Mouse (Mus musculus): Measurements from ENCODE around the gene Nfe2l2.
"Not testable (repeated sequence)": the region's sequence is repeated elsewhere in the genome, so short reads cannot be mapped to it uniquely, and the experiment has no call there.

Gene Nfe2l2

DNA sequence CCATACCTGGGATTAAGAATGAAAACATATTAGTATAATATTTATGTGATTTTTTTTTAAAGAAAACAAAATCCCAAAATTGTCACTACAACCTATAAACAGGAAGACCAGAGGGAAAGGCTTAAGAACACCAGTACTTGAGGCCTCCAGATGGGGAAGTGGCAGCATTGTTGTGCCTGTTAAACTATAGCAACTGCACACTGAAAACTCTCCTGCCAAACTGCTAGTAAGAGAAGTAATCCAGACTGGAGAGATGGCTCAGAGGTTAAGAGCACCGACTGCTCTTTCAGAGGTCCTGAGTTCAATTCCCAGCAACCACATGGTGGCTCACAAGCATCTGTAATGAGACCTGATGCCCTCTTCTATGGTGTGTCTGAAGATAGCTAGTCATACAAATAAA, 54.0 kb downstream of the Nfe2l2 start:
- no peak for DNase-seq (ENCODE audit: low read depth, low spot score)

DNA sequence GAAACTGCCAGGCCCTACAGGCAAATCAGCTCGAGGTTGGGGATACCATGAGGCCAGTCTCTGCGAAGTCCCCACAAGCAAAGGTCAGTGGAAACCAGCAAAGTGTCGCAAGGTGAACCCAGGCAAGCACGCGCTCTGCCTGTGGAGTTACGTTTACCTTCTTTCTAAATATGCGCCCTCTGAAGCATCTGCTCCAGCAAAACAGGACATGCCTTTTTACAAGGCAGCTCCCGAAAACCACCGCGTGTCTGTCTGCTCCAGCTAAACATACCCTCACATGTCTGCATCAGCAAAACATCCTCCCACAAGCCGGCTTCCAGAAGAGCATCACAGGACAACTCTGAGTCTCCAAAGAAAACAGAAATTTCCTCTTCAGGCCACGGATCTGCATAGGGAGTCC, 59.2 kb downstream of the Nfe2l2 start:
- DNase-seq (ENCODE audit: low read depth, low spot score): no peak

DNA sequence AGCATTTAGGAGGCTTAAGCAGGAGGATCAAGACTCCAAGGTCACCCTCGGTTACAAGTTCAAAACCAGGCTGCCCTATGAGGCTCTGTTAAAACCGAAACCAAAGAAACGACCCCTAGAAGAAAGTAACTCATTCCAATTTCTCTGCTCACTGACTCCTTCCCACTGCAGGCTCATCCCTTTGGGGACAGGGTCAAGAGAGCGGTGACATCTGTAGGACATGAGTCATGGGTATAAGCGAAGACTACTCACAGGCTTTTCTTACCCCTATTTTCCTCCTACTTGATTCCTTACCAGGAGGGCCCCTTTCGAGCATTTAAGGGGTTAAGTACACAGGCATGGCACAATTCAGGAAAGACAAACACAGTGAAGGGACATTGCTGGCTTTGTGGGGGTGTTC, 60.5 kb downstream of the Nfe2l2 start:
- no peak for DNase-seq (ENCODE audit: low read depth, low spot score)

DNA sequence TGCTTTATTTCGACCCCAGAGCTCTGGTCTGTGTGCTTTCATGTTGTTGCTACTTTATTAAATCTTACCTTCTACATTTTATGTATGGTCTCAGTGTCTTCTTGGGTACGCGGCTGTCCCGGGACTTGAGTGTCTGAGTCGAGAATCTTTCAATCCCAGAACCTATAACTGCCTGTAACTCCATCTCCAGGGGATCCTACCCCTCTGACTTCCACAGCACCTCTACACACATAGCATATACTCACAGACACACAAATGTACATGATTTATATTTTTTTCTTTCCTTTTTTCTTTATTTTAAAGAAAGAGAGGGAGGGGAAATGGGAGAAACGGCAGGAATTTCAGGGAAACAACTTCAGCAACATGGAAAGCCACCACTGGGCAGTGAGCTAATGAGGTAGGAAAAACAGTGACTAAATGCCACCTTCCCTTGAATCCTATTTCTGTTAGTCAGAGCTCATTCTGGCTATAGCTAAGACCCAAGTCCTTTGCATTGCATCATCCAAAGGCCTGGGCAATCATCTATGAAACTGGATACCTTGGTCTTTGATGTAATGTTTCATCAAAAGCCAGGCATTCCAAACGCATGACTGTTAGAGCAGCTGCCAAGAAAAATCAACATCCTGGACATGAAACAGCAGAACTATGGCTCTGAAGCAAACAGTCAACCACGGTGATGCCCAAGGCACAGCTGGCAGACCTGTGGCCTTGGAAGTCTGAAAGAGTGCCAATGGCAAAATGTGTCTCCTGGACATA, 61.5 kb downstream of the Nfe2l2 start:
- DNase-seq (ENCODE audit: low read depth, low spot score): no peak

DNA sequence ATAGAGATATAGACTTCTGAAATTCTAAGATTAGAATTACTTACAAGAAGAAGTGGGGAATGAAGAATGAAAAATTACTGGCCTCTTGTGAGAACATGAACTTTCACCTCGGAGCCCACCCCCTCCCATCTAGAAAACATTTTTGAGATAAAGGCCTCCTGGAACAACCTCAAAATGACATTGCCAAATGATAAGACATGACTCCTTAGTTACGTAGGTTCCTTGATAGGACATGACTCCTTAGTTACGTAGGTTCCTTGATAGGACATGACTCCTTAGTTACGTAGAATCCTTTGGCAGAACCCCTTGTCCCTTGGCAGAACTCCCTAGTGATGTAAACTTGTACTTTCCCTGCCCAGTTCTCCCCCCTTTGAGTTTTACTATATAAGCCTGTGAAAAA, 62.1 kb downstream of the Nfe2l2 start:
- not testable (repeated sequence) for DNase-seq (ENCODE audit: low read depth, low spot score)

DNA sequence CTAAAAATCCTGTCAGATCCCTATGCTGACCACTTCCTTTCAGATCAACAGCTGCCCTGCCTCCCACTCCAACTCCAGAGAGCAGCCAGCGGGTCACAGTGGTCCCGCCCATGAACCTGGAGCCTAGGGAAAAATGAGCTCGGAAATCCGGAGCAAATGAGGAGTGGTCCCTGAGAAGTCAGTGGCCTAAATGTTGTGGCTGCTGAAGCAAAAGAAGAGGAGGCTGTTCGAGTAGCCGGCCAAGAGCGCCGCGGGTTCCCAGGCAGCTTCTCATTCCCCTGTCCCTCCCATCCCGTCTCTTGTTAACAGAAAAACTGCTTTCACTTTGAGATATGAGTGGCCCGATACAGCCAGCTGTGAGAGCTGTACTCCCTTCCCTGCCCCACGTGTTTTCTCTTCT, 64.9 kb downstream of the Nfe2l2 start:
- not testable (repeated sequence) for DNase-seq (ENCODE audit: low read depth, low spot score)

DNA sequence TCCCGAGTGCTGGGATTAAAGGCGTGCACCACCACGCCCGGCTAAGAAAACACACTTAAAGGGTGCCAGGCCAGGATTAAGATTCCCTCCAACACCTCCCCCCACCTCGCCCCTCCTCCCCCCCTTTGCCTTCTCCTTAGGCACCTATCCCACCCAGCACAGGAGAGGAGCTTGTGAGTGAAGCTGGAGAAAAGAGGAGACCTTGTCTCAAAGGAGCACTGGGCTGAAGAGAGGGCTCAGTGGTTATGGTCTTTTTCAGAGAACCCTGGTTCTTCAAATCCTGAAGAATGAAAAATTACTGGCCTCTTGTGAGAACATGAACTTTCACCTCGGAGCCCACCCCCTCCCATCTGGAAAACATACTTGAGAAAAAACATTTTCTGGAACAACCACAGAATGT, 66.6 kb downstream of the Nfe2l2 start:
- DNase-seq (ENCODE audit: low read depth, low spot score): not testable (repeated sequence)

DNA sequence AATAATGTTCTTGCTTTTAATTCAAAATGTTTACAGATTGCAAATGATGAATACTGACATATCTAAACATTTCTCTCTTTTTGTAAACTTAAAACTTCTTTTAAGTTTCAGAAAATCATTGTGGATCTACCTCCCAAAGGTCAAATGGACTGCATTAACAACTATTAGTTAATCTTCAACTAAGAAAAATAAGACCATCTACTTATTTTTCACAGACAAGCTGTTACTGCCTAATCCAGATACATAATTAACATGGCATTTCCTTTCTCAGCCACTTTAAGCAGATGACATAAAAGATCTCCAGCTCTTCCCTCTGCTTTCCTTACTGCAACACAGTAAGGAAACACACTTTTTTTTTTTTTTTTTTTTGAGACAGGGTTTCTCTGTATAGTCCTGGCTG, 67.1 kb downstream of the Nfe2l2 start:
- no peak for DNase-seq (ENCODE audit: low read depth, low spot score)

DNA sequence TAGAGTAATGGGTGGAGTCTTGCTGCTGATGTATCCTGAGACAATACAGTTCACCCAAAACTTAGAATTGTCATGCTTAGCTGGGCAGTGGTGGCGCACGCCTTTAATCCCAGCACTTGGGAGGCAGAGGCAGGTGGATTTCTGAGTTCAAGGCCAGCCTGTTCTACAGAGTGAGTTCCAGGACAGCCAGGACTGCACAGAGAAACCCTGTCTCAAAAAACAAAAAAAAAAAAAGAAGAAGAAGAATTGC, 67.5 kb downstream of the Nfe2l2 start:
- DNase-seq (ENCODE audit: low read depth, low spot score): not testable (repeated sequence)

DNA sequence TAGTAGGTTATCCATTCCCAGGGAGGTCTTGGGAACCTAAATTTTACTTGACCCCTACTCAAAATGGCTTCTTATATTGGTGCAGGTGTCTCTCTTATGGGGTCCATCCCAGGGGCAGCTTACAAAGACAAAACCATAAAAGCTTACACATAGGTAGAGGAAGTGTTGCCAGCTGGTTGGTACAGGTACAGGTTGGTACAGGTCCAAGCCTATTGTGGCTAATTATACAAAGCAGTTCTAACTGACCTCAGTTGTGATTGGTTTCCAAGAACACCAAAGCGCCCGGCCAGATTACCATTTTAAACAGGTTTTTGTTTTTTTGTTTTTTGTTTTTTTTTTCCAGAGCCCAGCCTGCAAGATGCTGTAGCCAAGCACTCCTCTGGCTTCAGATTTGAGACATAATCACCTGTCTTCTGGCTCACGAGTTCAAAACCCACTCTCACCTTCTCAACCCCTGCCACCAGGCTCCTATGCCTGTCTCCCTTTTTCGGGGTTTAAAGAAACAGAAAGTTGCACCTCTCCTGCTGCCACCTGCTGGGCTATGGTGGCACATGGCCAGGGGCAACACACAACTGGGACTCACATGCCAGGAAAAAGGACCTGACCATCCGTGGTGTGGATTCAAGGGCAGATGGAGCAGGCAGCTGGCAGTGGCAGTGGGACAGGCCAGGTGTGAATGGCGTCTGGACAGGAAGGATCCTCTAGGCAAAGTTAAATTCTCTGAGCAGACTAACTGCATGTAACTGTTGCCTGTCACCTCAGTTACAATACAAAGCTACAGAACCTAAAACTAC, 68.0 kb downstream of the Nfe2l2 start:
- DNase-seq (ENCODE audit: low read depth, low spot score): no peak

DNA sequence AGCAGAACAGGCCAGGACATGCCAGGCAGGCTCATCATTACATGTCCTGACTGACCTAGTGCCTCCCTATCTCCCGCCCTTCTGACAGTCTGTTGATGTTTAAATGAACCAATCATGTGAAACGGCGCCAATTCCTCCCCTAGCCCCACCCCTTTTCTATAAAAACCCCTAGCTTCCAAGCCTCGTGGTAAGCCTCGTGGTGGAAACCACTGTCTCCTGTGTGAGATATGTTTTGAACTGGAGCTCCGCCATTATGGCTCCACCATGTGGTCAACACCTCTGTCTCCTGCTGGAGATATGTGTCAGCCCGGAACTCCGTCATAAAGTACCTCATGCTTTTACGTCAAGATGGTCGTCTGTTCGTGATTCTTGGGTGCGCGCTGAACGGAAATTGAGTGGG, 70.0 kb downstream of the Nfe2l2 start:
- DNase-seq (ENCODE audit: low read depth, low spot score): not testable (repeated sequence)

DNA sequence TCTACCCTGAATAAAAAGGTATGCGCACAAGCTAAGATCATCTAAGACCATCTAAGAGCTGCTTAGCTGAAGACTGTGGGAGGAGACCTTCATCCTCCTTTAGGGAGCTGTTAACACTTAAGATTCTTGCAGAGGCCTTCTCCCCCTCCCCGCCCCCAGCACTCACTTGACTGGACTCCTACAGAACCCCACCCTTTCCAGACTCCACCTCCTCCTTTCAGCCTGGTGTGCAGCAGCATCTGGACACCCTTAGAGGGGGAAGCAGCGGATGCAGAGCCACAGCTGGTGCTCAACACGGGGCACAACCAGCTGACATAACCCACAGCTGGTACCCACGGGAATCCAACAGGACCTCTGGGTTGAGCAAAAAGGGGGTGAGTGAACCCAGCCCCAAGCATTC, 70.7 kb downstream of the Nfe2l2 start:
- no peak for DNase-seq (ENCODE audit: low read depth, low spot score)

DNA sequence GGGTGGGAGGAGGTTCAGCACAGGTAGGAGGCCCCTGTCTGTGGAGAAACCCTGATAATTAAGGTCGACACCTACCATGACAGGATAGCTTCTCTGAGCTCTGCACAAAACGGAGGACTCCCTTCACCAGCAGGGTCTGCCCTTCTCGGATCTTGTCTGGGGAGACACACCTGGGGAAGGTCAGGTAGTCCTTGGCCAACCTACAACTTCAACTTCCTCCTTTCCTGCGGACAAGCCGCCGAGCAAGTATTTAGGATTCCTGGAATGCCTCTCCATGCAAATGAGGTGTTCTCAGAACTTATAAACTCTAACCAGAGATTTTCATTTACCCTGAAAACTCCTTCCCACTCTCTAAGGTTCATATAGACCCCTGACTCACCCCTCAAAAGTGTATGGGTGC, 71.1 kb downstream of the Nfe2l2 start:
- DNase-seq (ENCODE audit: low read depth, low spot score): no peak

DNA sequence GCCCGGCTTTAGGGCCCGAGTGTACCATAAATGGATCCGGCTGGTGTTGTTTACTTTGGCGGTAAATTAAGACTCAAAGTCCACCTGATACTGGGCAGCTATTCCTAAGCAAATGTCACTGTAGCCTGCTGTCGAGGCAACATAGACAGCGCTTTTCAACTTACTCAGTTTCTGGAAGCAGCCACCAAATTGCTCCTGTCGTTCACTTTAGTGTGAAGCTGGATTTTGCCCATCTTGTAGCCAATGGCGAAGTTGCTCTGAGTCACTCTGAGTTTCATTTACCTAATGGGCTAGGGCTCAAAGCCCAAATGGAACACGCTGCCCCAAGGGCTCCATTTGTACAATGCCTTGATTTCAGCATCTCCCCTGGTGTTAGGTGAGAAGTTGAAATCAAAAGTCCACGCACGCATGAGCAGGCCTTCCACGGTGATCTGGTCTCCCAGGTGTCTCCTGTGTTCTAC, 71.7 kb downstream of the Nfe2l2 start:
- no peak for DNase-seq (ENCODE audit: low read depth, low spot score)

DNA sequence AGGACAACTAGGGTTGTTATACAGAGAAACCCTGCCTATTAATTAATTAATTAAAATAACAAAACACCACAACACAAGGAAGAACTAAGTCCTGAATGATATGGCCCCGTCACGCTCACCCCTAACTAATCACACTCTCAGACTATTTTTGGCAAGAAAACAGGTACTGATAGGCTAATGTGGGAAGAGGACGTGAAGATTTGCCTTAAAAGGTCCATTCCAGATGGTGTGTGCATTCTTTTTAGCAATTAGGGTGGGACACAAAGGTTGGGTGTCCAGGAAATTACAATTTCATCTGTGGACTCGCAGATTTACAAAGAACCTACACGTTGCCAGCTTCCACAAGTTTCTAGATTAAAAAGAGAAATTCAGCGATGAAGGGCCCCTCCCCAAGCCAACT, 72.4 kb downstream of the Nfe2l2 start:
- no peak for DNase-seq (ENCODE audit: low read depth, low spot score)

DNA sequence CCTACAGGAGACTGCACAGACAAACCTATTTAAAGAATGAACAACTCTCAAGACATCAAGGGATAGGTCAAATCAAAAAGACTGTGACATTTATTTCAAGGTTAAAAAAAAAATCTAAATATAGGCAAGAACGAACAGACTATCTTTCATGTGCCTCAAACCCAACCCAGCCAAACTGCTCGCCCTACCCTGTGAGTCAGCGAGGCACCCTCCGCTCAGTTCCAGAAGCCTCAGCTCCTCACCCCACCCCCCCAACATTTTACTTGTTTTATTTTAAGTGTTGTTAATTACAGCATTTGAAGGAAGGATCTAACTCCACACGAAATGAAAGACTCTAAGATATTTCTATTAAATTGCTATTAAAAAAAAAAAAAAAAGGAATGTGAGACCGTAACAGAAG, 73.0 kb downstream of the Nfe2l2 start:
- DNase-seq (ENCODE audit: low read depth, low spot score): no peak

DNA sequence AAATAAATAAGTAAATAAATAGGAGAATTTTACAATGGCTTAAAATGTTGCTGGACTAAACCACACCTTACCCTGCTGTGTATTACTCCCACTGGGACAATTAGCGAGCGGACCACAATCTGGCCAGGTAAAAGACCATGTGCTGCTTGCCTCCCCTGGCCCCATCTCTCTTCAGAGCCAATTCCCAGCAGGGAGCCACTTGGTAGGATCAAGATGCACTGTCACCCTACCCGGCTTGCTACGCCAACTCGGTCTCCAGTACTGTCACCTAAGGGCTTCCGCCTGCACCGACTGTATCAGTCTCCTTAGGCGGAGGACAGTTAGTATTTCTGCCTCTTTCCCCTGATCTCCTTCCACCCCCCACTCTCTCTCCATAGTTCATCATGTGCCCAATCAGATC, 76.0 kb downstream of the Nfe2l2 start:
- DNase-seq (ENCODE audit: low read depth, low spot score): no peak

DNA sequence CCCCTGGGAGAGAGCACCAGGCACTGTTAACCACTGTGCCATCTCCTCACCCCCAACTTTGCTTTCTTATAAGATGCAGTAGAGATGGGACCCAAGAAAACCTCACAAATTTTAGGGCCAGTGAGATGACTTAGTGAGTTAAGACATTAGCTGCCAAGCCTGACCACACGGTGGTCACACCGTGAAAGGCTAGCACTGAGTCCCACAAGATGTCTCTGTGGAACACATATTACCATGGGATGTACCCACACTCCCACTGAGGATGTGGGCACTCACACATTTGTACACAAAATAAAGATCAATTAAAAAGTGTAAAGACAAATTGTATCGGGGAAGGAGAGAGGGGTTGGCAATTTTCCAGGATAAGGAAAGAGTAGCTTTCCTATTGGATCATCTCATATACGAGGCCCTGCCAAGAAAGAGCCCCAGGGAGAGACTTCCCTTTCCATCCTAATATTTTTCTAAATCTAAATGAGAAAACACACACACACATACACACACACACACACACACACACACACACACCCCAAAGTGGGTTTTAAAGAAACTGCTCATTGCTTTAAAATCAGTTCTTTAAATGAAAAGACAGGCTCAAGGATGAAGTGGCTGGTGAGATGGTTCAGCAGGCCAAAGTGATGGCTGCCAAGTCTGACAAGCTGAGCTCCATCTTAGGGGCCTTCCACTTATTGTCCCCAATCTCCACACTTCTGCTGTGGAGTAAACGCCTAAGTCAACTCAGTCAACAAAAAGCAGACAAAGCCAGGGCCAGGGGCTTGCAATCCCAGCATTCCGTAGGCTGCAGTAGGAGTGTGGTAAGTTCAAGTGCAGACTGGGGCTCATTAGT, 77.6 kb downstream of the Nfe2l2 start:
- DNase-seq (ENCODE audit: low read depth, low spot score): no peak

Measured in telencephalon, adult 2 months (tissue).